Mouse (Mus musculus) skeletal muscle tissue, adult 2 months (tissue): ENCODE data around the gene Gm20388.

Experiments
- DNase-seq: peaks from one replicate; pipeline ENCODE4 v3.0.0-alpha.2; 2012; ENCODE audit warnings: low read depth, low spot score

The Gm20388 gene

GRCm38 (mm10) chr8:121903977-121904376, 1993.3 kb downstream of the Gm20388 start:
- DNase-seq = no peak

- DNase-seq = no peak
These were observed 1994.4 kb downstream of the Gm20388 start for GRCm38 (mm10) chr8:121904999-121905398.

- DNase-seq = no peak
These were observed 1994.8 kb downstream of the Gm20388 start for GRCm38 (mm10) chr8:121905420-121905819.

GRCm38 (mm10) chr8:121905864-121906263, 1995.2 kb downstream of the Gm20388 start:
- DNase-seq = no peak

GRCm38 (mm10) chr8:121906542-121907512, 1996.2 kb downstream of the Gm20388 start:
- DNase-seq = no peak

- DNase-seq = peak; percentile 90
These were observed 1997.1 kb downstream of the Gm20388 start, which contains the start of gene Slc7a5 for GRCm38 (mm10) chr8:121907587-121908248. Gene Slc7a5 (minus strand): TSS chr8:121907694.

GRCm38 (mm10) chr8:121908378-121909147, 1997.9 kb downstream of the Gm20388 start:
- no peak for DNase-seq

GRCm38 (mm10) chr8:121909148-121909541, 1998.5 kb downstream of the Gm20388 start:
- no peak for DNase-seq

- peak; percentile 61 for DNase-seq
These were observed 1999.0 kb downstream of the Gm20388 start for GRCm38 (mm10) chr8:121909663-121910062.

- no peak for DNase-seq
These were observed 2000.8 kb downstream of the Gm20388 start for GRCm38 (mm10) chr8:121911400-121911799.

GRCm38 (mm10) chr8:121911987-121912386, 2001.3 kb downstream of the Gm20388 start:
- DNase-seq = no peak

GRCm38 (mm10) chr8:121912831-121913230, 2002.2 kb downstream of the Gm20388 start:
- DNase-seq = no peak

- no peak for DNase-seq
These were observed 2002.7 kb downstream of the Gm20388 start for GRCm38 (mm10) chr8:121913378-121913777.

GRCm38 (mm10) chr8:121919158-121919557, 2008.5 kb downstream of the Gm20388 start:
- no peak for DNase-seq

- peak; percentile 76 for DNase-seq
These were observed 2009.1 kb downstream of the Gm20388 start for GRCm38 (mm10) chr8:121919731-121920130.

GRCm38 (mm10) chr8:121921582-121921981, 2010.9 kb downstream of the Gm20388 start:
- DNase-seq = no peak

- no peak for DNase-seq
These were observed 2011.5 kb downstream of the Gm20388 start for GRCm38 (mm10) chr8:121922101-121922500.

- no peak for DNase-seq
These were observed 2014.0 kb downstream of the Gm20388 start for GRCm38 (mm10) chr8:121924681-121925080.

GRCm38 (mm10) chr8:121925624-121926023, 2015.0 kb downstream of the Gm20388 start:
- DNase-seq = peak; percentile 69

GRCm38 (mm10) chr8:121926266-121926665, 2015.6 kb downstream of the Gm20388 start:
- no peak for DNase-seq

- DNase-seq = no peak
These were observed 2016.7 kb downstream of the Gm20388 start for GRCm38 (mm10) chr8:121927316-121927715.

GRCm38 (mm10) chr8:121930047-121930446, 2019.4 kb downstream of the Gm20388 start:
- DNase-seq = no peak
